Mouse (Mus musculus) pancreas, adult 10 weeks (tissue): ENCODE measurements around the gene Nelfe. TPM values are rescaled to one million over a fixed set of nuclear protein-coding genes. Genes with fewer than 3 reads are reported as not detected.

Experiments used
- polyA plus RNA-seq: library from polyadenylated mRNA; stranded (reverse); fragments of 350-450 nt; fragmentation: Illumina TruSeq; extraction: RNeasy Lipid Tissue Mini Kit (QIAGEN cat#74804); gene quantifications from one replicate; pipeline ENCODE4 v1.2.3, GENCODE M21; 2015; ENCODE audit warnings: low read depth, low replicate concordance; ENCODE audit not compliant: insufficient read depth

Nelfe gene
- 11.5 TPM for polyA plus RNA-seq

DNA sequence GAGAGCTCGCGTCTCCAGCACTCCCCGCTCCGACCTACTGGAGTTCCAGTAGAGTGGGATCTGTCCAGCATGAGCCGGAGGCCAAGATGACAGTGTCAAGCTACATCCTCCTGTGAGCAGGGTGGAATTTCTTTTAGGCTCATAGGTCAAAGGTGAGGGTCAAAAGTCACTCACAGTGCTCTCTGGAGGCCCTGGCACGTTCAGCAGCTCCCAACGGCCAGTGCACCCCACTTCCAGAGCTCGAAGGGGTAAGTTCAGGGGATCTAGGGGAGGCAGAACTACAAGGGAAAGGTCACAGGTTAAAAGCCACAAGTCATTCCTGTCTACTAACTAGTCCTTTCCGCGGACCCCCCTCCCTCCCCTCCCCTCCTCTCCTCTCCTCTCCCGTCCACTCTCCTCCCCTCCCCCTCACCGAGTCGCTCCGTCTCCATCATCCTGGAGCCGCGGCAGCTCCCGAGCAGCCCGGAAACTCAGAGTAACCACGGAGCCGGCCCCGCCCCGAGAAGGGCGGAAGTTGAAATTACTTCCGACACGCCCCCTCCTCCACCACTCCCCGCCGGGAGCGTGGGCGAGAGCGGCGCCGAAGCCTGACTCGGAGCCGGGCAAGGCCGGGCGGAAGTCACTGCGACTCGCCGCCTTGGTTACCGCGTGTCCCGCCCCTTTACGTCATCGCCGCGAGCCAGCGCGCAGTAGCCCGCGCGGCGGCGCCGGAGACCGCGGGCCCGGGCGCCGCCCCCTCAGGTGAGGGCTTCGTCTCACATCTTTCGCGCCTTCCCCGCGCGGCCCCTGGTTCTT is at the start of gene Nelfe, which contains the start of gene Skiv2l:
Nelfe (plus strand) TSS at position 670 of the 795 bp plus-strand sequence.
Skiv2l (minus strand) TSS at position 489 of the 795 bp plus-strand sequence.

DNA sequence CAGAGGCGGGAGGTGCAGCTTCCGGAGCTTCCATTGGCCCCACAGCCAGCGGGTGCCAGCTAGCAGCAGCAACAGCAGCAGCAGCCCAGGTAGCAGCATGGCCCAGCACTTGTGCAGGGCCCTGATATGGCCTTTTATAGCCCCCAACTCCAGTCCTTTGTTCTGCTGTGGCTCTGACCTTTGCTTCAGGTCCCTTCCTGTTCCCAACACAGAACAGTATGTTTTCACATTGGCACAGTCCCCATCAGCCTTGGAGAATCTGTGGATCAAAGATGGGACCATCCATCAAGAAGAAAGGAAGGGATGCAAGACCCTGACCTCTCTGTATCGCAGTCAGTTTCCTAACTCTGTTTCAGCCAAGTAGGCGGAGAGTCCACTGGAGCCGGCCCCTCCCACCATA is 45.9 kb upstream of the Nelfe start, which contains the start of gene Cyp21a1:
Cyp21a1 (minus strand) TSS at position 261 of the 400 bp plus-strand sequence.

DNA sequence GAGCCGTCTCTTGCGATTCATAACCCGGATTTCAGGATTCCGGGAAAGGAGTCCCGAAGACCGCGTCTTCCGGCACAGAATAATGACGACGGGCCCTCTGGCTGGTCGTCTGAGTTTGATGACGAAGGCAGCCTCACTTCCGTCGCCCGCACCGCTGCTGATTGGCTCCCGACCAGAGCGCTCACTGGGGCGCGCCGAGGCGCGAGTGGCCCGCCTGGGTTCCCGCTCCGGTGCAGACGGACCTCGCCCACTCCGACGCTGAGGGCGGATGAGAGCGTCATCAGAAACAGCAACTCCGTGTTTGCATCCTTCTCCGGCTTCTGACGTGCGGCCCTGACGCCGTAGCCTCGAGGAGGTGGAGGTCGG is 13.4 kb upstream of the Nelfe start, which contains the start of the genes Stk19 and Dxo:
Stk19 (minus strand) TSS at position 90 of the 366 bp plus-strand sequence.
Dxo (plus strand) TSS at position 164 of the 366 bp plus-strand sequence.

DNA sequence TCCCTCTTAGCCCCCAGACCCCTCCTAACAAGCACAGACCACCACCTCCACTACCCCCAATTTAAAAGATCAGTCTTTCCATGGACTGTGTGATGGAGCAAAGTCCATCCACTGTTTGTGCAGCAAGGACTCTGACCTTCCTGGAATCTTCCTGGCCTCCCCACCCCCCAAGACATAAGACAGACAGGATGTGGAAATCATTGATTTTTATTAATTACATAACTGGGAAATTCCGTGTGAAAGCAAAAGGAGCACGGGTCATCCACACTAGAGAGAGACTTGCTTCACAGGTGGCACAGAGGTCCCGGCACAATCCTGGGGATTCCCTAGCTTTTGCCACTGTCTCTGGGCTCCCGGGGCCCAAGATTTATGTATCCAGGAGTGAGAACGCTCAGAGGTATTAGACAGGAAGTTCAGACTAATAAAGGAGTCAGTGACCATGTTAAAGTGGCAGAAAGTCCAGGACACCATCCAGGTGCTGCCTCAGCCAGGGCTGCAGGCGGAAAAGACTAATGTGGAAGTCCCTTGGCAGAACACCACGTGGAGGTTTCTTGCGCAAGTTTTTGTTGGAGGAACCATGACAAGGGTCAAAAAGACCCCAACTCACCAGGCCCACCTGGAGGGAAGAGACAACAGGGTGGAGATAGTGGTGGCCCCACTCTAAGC is 12.4 kb downstream of the Nelfe start, which contains the start of gene Cfb:
Cfb (minus strand) TSS at position 103 of the 666 bp plus-strand sequence.

DNA sequence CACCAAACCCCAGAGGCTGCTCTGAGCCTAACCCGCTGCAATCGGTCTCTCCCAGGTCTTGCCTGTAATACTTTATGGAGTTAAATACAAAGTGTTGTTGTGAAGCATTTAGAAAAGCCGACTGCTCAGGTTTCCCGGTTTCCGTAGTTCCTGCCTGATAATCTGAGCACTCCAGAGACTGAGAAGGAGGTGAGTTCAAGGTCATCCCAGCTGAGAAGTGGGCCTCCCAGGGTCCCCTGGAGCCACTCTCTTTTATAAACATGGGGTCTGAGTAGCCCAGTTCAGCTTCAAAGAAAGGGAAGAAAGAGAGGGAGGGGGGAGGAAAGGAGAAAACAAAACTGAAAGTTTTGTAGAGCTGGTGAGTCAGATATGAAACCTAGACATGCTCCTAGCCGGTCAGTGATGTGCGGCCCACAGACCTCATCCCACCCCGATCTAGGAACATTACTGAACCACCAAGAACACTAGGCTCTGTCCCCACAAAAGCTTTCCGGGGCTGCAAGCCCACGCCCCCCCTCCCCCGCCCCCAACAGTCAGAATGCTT is 29.2 kb downstream of the Nelfe start, which contains the start of gene Zbtb12:
Zbtb12 (plus strand) TSS at position 148 of the 544 bp plus-strand sequence.

DNA sequence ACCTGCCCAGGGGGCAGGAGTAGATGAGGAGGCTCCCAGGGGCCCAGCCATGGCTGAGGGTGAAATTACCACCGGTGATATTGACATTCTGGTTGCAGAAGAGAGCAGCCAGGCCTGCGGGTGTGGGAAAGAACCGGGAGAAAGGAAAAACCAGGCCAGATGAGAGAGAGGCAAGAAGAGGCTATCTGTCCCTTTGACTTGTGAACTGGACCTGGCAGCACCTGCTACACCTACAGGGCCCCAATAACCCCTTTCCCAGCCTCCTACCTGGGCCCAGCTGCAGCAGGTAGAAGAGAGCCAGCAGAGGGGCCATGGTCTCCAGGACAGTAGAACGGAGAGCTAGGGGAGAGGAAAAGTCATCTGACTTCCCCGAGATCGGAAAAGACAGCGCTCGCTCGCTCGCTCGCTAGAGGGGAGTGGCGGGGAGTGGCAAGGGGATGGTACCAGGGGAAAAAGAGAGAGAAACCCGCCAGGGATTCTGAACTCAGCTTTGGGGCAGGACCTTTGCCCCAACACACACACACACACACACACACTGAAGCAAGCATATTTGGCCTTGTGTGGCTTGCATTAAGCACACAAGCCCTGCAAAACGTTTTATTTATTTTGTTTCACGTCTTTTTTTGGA is 31.6 kb downstream of the Nelfe start, which contains the start of gene Gm20547:
Gm20547 (minus strand) TSS at position 360 of the 628 bp plus-strand sequence.

DNA sequence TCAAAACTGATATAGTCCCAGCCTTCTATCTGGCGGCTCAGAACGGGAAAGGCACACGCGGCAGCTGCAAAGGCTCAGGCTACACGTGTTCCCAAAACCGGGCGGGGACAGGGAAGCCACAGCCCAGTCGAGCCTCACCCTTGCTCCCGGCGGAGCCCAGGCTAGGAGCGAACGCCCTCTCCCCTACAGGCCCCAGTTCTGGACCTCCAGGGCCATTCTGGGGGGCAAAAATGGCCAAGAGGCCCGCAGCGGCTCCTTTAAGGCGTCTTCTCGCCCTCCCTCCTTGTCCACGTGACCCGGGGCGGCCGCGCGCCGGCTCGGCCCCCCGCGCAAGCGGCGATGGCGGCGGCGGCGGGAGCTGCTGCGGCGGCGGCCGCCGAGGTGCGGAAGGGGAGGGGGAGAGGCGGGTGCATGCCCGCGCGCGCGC is 48.0 kb downstream of the Nelfe start, which contains the start of the genes C2 and Ehmt2:
C2 (minus strand) TSS at position 106 of the 427 bp plus-strand sequence.
Ehmt2 (plus strand) TSS at position 310 of the 427 bp plus-strand sequence.

Other genes starting within 250 kb of the Nelfe start
- gene Rnf5, start 246.7 kb upstream of the Nelfe start, polyA plus RNA-seq, result 23.2 TPM
- gene Agpat1, start 246.1 kb upstream of the Nelfe start, polyA plus RNA-seq, result 22.7 TPM
- 3.3 TPM for gene Egfl8, start 234.4 kb upstream of the Nelfe start, polyA plus RNA-seq
- gene Ppt2, start 221.9 kb upstream of the Nelfe start, polyA plus RNA-seq, result 9.9 TPM
- 5.2 TPM for gene Prrt1, start 220.9 kb upstream of the Nelfe start, polyA plus RNA-seq
- 2.0 TPM for gene Fkbpl, start 205.6 kb upstream of the Nelfe start, polyA plus RNA-seq
- 10.8 TPM for gene Atf6b, start 203.2 kb upstream of the Nelfe start, polyA plus RNA-seq
- 12.0 TPM for gene Tnxb, start 179.9 kb upstream of the Nelfe start, polyA plus RNA-seq
- 20.6 TPM for gene C4b, start 106.5 kb upstream of the Nelfe start, polyA plus RNA-seq
- gene Cyp21a1, start 45.8 kb upstream of the Nelfe start, polyA plus RNA-seq, result 1.9 TPM
- 14.8 TPM for gene Stk19, start 13.4 kb upstream of the Nelfe start, polyA plus RNA-seq
- 19.9 TPM for gene Dxo, start 13.4 kb upstream of the Nelfe start, polyA plus RNA-seq
- 24.5 TPM for gene Skiv2l, start 181 bp upstream of the Nelfe start, polyA plus RNA-seq
- 9.5 TPM for gene Cfb, start 12.1 kb downstream of the Nelfe start, polyA plus RNA-seq
- 1.5 TPM for gene Zbtb12, start 29.1 kb downstream of the Nelfe start, polyA plus RNA-seq
- gene Gm20547, start 31.7 kb downstream of the Nelfe start, polyA plus RNA-seq, result 4.5 TPM
- 22.8 TPM for gene C2, start 47.9 kb downstream of the Nelfe start, polyA plus RNA-seq
- gene Ehmt2, start 48.1 kb downstream of the Nelfe start, polyA plus RNA-seq, result 43.2 TPM
- 1.4 TPM for gene Slc44a4, start 64.1 kb downstream of the Nelfe start, polyA plus RNA-seq
- 10.7 TPM for gene Neu1, start 80.9 kb downstream of the Nelfe start, polyA plus RNA-seq
- 8.4 TPM for gene Hspa1b, start 108.8 kb downstream of the Nelfe start, polyA plus RNA-seq
- gene Gm20481, start 119.5 kb downstream of the Nelfe start, polyA plus RNA-seq, result not detected
- gene Hspa1a, start 121.8 kb downstream of the Nelfe start, polyA plus RNA-seq, result 4.7 TPM
- gene Hspa1l, start 122.3 kb downstream of the Nelfe start, polyA plus RNA-seq, result not detected
- gene Lsm2, start 131.5 kb downstream of the Nelfe start, polyA plus RNA-seq, result 7.8 TPM
- 23.4 TPM for gene Vars, start 150.6 kb downstream of the Nelfe start, polyA plus RNA-seq
- 0.42 TPM for gene Vwa7, start 166.2 kb downstream of the Nelfe start, polyA plus RNA-seq
- 1.5 TPM for gene Sapcd1, start 177.6 kb downstream of the Nelfe start, polyA plus RNA-seq
- 1.8 TPM for gene Msh5, start 196.4 kb downstream of the Nelfe start, polyA plus RNA-seq
- 36.2 TPM for gene Clic1, start 199.6 kb downstream of the Nelfe start, polyA plus RNA-seq
- 19.5 TPM for gene Ddah2, start 208.6 kb downstream of the Nelfe start, polyA plus RNA-seq
- gene Ly6g6c, start 215.0 kb downstream of the Nelfe start, polyA plus RNA-seq, result not detected
- not detected for gene Mpig6b, start 215.8 kb downstream of the Nelfe start, polyA plus RNA-seq
- gene Ly6g6e, start 226.5 kb downstream of the Nelfe start, polyA plus RNA-seq, result not detected
- not detected for gene Ly6g6d, start 227.7 kb downstream of the Nelfe start, polyA plus RNA-seq
- not detected for gene Ly6g6f, start 235.2 kb downstream of the Nelfe start, polyA plus RNA-seq
- 25.5 TPM for gene Abhd16a, start 238.9 kb downstream of the Nelfe start, polyA plus RNA-seq